Mouse (Mus musculus) ES-Bruce4 (cell line): ENCODE results near the gene Rprml. TPM values are rescaled to one million over a fixed set of nuclear protein-coding genes. Genes with fewer than 3 reads are reported as not detected.

ENCODE experiments used
- H3K27ac ChIP-seq: 2 replicates; pipeline ENCODE4 v1.5.1; 2012; ENCODE audit warnings: low read length, inconsistent platforms; ENCODE audit not compliant: insufficient read depth
- H3K27me3 ChIP-seq: 2 replicates; pipeline ENCODE4 v1.6.1; 2012; ENCODE audit warnings: mild to moderate bottlenecking, low read length, inconsistent platforms; ENCODE audit not compliant: control insufficient read depth, poor library complexity, insufficient read depth, severe bottlenecking
- H3K36me3 ChIP-seq: 2 replicates; pipeline ENCODE4 v1.6.1; 2012; ENCODE audit warnings: inconsistent platforms, mild to moderate bottlenecking, low read length, moderate library complexity; ENCODE audit not compliant: control insufficient read depth, poor library complexity, insufficient read depth, severe bottlenecking
- H3K4me1 ChIP-seq: one replicate; pipeline ENCODE4 v1.8.1; 2011; ENCODE audit warnings: low read length; ENCODE audit not compliant: control insufficient read depth, insufficient read depth
- H3K4me3 ChIP-seq: 2 replicates; pipeline ENCODE4 v1.5.1; 2011; ENCODE audit warnings: low read depth, mild to moderate bottlenecking, low read length
- H3K9ac ChIP-seq: 2 replicates; pipeline ENCODE4 v1.6.1; 2012; ENCODE audit warnings: low read depth, mild to moderate bottlenecking, inconsistent platforms; ENCODE audit not compliant: poor library complexity, severe bottlenecking
- H3K9me3 ChIP-seq: replicated peaks from 2 replicates; pipeline ENCODE4 v1.6.1; 2012; ENCODE audit warnings: mild to moderate bottlenecking, low read length, inconsistent platforms; ENCODE audit not compliant: control insufficient read depth, poor library complexity, insufficient read depth, severe bottlenecking
- CTCF ChIP-seq: IDR thresholded peaks from one replicate; pipeline ENCODE4 v1.8.1; 2011; ENCODE audit warnings: low read depth, low read length
- EP300 ChIP-seq: IDR thresholded peaks from 2 replicates; pipeline ENCODE4 v1.6.1; 2011; ENCODE audit warnings: low read depth, low read length; ENCODE audit not compliant: insufficient read depth
- POLR2A ChIP-seq: IDR thresholded peaks from one replicate; pipeline ENCODE4 v1.8.1; 2011; ENCODE audit warnings: low read length; ENCODE audit not compliant: insufficient read depth
- polyA plus RNA-seq: library from polyadenylated mRNA; stranded (reverse); fragments of >200 nt; gene quantifications from 2 replicates; pipeline ENCODE4 v1.2.4, GENCODE M21; 2011; ENCODE audit warnings: low read depth; ENCODE audit not compliant: missing spikeins, insufficient read depth, insufficient read length

The Rprml gene
- polyA plus RNA-seq, 1 experiment: not detected

GRCm38 (mm10) chr11:103686706-103687105 lies 37.3 kb downstream of the Rprml start:
- no peaks in the 10 kb centered on the region for H3K4me1 ChIP-seq
- H3K27ac ChIP-seq: no peak overlapping the region
- H3K27me3 ChIP-seq: no peaks in the 10 kb centered on the region
- TF ChIP-seq CTCF: no peak
- no peak for TF ChIP-seq POLR2A
- no peak for TF ChIP-seq EP300
- peaks cover 12% of the 10 kb centered on the region for H3K36me3 ChIP-seq
- H3K9ac ChIP-seq: no peak overlapping the region
- no peak overlapping the region for H3K4me3 ChIP-seq
- no peaks in the 10 kb centered on the region for H3K9me3 ChIP-seq

GRCm38 (mm10) chr11:103688271-103688979 lies 39.1 kb downstream of the Rprml start:
- Histone ChIP-seq H3K27ac (no peak overlapping the region), H3K9ac (no peak overlapping the region), H3K36me3 (peaks cover 12% of the 10 kb centered on the region)

GRCm38 (mm10) chr11:103688980-103689378 lies 39.6 kb downstream of the Rprml start:
- no peaks in the 10 kb centered on the region for H3K9me3 ChIP-seq
- H3K4me3 ChIP-seq: no peak overlapping the region
- H3K9ac ChIP-seq: no peak overlapping the region
- no peaks in the 10 kb centered on the region for H3K4me1 ChIP-seq
- no peak overlapping the region for H3K27ac ChIP-seq
- H3K27me3 ChIP-seq: no peaks in the 10 kb centered on the region
- peaks cover 12% of the 10 kb centered on the region for H3K36me3 ChIP-seq
- TF ChIP-seq POLR2A: no peak
- no peak for TF ChIP-seq CTCF
- TF ChIP-seq EP300: 0 out of 2 replicates have a peak, but pooled peaks have one; percentile 31

More at GRCm38 (mm10) chr11:103688271-103688979, 39.1 kb downstream of the Rprml start:
- TF ChIP-seq POLR2A (no peak), CTCF (no peak), EP300 (no peak)
- Histone ChIP-seq H3K4me1 (no peaks in the 10 kb centered on the region), H3K27me3 (no peaks in the 10 kb centered on the region), H3K9me3 (no peaks in the 10 kb centered on the region), H3K4me3 (no peak overlapping the region)

GRCm38 (mm10) chr11:103691036-103691435 lies 41.7 kb downstream of the Rprml start:
- no peaks in the 10 kb centered on the region for H3K9me3 ChIP-seq
- H3K27ac ChIP-seq: no peak overlapping the region
- TF ChIP-seq EP300: no peak
- no peak for TF ChIP-seq CTCF
- no peak for TF ChIP-seq POLR2A
- H3K4me1 ChIP-seq: no peaks in the 10 kb centered on the region
- H3K4me3 ChIP-seq: no peak overlapping the region
- H3K9ac ChIP-seq: no peak overlapping the region
- H3K27me3 ChIP-seq: no peaks in the 10 kb centered on the region
- peaks cover 11% of the 10 kb centered on the region for H3K36me3 ChIP-seq

- no peaks in the 10 kb centered on the region for H3K27me3 ChIP-seq
Observed at GRCm38 (mm10) chr11:103693241-103693640, 43.9 kb downstream of the Rprml start.

GRCm38 (mm10) chr11:103696851-103697564 lies 47.6 kb downstream of the Rprml start:
- no peak overlapping the region for H3K27ac ChIP-seq
- H3K4me1 ChIP-seq: no peaks in the 10 kb centered on the region

More at GRCm38 (mm10) chr11:103693241-103693640, 43.9 kb downstream of the Rprml start:
- no peak overlapping the region for H3K9ac ChIP-seq
- H3K27ac ChIP-seq: no peak overlapping the region
- TF ChIP-seq EP300 (no peak), CTCF (no peak), POLR2A (no peak)
- no peak overlapping the region for H3K4me3 ChIP-seq
- H3K36me3 ChIP-seq: no peaks in the 10 kb centered on the region; the same call in 1 of the 2 replicates
- H3K4me1 ChIP-seq: no peaks in the 10 kb centered on the region
- no peaks in the 10 kb centered on the region for H3K9me3 ChIP-seq

More at GRCm38 (mm10) chr11:103696851-103697564, 47.6 kb downstream of the Rprml start:
- Histone ChIP-seq H3K36me3 (no peaks in the 10 kb centered on the region), H3K9me3 (no peaks in the 10 kb centered on the region), H3K27me3 (no peaks in the 10 kb centered on the region), H3K4me3 (peak overlapping the region; percentile 95), H3K9ac (peak overlapping the region; percentile 94)
- TF ChIP-seq CTCF (no peak), EP300 (no peak), POLR2A (no peak)
